Mouse (Mus musculus): ENCODE data around the gene Sh3bp5.

Sh3bp5 gene

GRCm38 (mm10) chr14:31393546-31393890 is 42.4 kb downstream of the Sh3bp5 start:
- DNase-seq (ENCODE audit: low read depth): no peak

- no peak for DNase-seq (ENCODE audit: low read depth)
These were observed 42.9 kb downstream of the Sh3bp5 start for GRCm38 (mm10) chr14:31392873-31393545.

- no peak for DNase-seq (ENCODE audit: low read depth)
These were observed 43.6 kb downstream of the Sh3bp5 start for GRCm38 (mm10) chr14:31392300-31392699.

GRCm38 (mm10) chr14:31389421-31390147 is 46.3 kb downstream of the Sh3bp5 start:
- DNase-seq (ENCODE audit: low read depth): no peak

- DNase-seq (ENCODE audit: low read depth): no peak
These were observed 47.6 kb downstream of the Sh3bp5 start for GRCm38 (mm10) chr14:31388086-31388872.

GRCm38 (mm10) chr14:31387301-31387981 is 48.4 kb downstream of the Sh3bp5 start:
- no peak for DNase-seq (ENCODE audit: low read depth)

GRCm38 (mm10) chr14:31385977-31386697 is 49.7 kb downstream of the Sh3bp5 start:
- DNase-seq (ENCODE audit: low read depth): peak; percentile 27

- no peak for DNase-seq (ENCODE audit: low read depth)
These were observed 50.5 kb downstream of the Sh3bp5 start for GRCm38 (mm10) chr14:31385406-31385805.

- DNase-seq (ENCODE audit: low read depth): no peak
These were observed 51.2 kb downstream of the Sh3bp5 start for GRCm38 (mm10) chr14:31384366-31385323.

GRCm38 (mm10) chr14:31383470-31384050 is 52.3 kb downstream of the Sh3bp5 start:
- no peak for DNase-seq (ENCODE audit: low read depth)

- no peak for DNase-seq (ENCODE audit: low read depth)
These were observed 53.6 kb downstream of the Sh3bp5 start for GRCm38 (mm10) chr14:31382276-31382675.

GRCm38 (mm10) chr14:31376331-31376730 is 59.5 kb downstream of the Sh3bp5 start:
- DNase-seq (ENCODE audit: low read depth): no peak

GRCm38 (mm10) chr14:31374390-31374789 is 61.5 kb downstream of the Sh3bp5 start:
- DNase-seq (ENCODE audit: low read depth): no peak

- no peak for DNase-seq (ENCODE audit: low read depth)
These were observed 66.5 kb downstream of the Sh3bp5 start for GRCm38 (mm10) chr14:31369377-31369776.

- DNase-seq (ENCODE audit: low read depth): no peak
These were observed 67.9 kb downstream of the Sh3bp5 start for GRCm38 (mm10) chr14:31367951-31368350.

GRCm38 (mm10) chr14:31365350-31365749 is 70.5 kb downstream of the Sh3bp5 start:
- peak; percentile 62 for DNase-seq (ENCODE audit: low read depth)

- DNase-seq (ENCODE audit: low read depth): peak; percentile 47
These were observed 71.3 kb downstream of the Sh3bp5 start for GRCm38 (mm10) chr14:31364589-31364988.

GRCm38 (mm10) chr14:31362236-31362635 is 73.6 kb downstream of the Sh3bp5 start:
- no peak for DNase-seq (ENCODE audit: low read depth)

GRCm38 (mm10) chr14:31345367-31345766 is 90.5 kb downstream of the Sh3bp5 start:
- DNase-seq (ENCODE audit: low read depth): no peak

GRCm38 (mm10) chr14:31343241-31343640 is 92.6 kb downstream of the Sh3bp5 start:
- no peak for DNase-seq (ENCODE audit: low read depth)

Measured in c-Kit-positive CD71-positive TER-119-negative erythroid progenitor cells, embryonic 14.5 days (primary cell).